Mouse (Mus musculus) gastrocnemius, postnatal 4 days (tissue): ENCODE data around the gene Ikbke. TPM values are rescaled to one million over a fixed set of nuclear protein-coding genes. Genes with fewer than 3 reads are reported as not detected.

Experiments
- DNase-seq, 2 experiments: peaks; one replicate each; pipeline ENCODE4 v3.0.0; 2021 to 2022; ENCODE audit warnings: low spot score in 2 of 2, mixed read lengths in 2 of 2
- total RNA-seq, 2 experiments: library from RNA; stranded (reverse); gene quantifications; 2 replicates each; pipeline ENCODE4 v1.2.3; 2021

Gene Ikbke
- total RNA-seq, 2 experiments from 2014 or later = 7.5 to 7.6 TPM

DNA sequence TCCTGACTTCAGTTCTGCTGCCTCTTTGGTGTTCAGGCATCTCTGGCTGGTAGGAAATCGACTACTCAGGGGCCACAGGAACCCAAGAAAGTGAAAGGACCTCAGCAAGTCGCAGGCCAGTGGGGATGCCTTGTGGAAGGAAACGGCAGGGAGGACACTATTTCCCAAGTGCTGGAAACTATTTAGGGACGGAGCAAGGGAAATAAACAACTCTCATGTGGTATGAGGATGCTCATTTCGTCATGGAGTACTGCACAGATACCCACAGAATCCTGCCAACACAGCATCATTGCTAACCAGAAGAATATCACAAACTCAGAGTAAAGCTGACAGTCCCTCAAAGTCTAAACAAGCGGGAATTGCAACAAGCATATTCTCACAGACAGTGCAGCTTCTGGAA is 36.5 kb downstream of the Ikbke start:
- DNase-seq = no peak

DNA sequence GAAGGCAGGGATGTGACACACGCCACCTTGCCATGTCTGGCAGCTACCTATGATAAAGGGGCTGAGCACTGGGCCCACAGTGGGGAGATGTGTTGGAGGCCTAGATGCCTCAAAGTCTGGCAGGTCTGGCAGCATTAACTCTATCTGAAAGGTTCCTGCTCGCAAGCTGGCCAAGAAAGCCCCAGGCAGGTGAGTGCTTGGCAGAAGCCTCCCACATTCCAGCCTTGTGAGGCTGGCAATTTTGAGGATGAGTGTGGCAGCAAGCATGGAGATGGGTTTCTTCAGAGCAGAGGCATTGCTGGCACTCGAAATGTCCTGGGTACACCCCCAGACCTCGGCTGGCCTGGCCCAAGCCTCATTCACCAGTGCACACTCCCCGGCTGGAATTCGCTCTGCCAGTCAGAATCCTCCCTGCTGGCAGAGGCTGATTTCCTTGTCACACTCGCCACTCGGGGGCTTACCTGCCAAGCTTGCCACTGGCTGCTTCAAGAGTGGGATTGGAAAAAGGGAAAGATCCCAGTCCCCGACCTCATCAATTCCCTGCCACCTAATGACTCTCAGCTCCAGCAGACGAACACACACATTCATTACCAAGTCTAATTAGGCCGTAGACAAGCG is 39.7 kb downstream of the Ikbke start:
- DNase-seq = no peak

DNA sequence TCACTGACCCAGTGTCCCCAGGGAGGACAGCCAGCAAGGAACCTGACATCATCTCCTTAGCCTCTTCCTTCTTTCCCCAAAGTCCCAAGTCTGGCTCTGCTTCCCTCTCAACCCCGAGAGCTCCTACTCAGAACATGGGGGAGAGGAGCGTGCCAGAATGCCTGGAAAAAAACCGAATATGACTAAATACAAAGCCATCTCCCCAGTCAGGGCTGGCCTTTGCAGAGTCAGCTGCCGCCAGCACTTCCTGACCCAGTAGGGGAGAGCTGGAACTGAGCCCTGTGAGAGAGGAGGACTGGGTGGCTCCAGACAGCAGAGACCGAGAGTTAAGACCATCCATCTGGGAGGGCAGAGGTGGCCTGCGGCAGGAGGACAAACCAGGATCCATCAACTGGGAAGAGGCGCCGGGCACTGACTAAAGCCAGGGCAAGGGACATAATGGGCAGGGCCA is 40.5 kb downstream of the Ikbke start:
- DNase-seq = peak; percentile 59 to 80

DNA sequence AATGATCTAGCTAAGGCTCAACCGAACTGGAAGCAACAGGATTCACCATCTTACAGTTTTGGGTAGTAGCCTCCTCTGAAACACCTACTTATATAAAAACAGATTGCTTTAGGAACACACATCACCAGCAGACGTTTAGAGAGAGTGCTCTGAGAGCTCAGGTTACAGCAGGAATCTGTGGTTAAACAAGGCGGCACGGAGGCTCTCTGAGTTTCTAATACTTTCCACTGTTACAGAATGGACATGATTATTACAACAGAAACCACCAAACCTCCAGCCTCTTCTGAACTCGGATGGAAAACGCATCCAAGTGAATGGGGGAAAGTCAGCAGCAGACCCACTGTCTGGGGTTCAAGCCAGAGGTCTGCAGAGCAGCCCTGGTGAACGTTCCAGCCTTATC is 43.3 kb downstream of the Ikbke start:
- no peak for DNase-seq

DNA sequence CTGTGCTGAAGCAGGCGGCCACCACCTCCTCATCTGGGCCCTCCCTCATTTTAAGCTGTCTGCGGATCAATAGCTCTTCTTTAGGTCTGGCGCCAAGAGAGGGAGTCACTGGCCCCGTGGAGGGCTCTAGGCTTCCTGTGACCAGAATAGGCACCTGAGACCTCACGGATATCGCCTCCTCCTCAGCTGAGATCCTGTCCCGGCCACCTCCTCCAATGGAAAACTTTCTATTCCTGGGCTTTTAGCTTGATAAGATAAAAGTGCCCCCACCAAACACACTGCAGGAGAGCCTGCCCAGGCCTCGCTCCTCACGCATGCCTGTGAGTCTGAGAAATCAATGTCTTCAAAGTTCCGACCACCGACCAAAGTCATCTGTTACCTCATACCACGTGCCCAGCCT is 45.9 kb downstream of the Ikbke start:
- DNase-seq = no peak

DNA sequence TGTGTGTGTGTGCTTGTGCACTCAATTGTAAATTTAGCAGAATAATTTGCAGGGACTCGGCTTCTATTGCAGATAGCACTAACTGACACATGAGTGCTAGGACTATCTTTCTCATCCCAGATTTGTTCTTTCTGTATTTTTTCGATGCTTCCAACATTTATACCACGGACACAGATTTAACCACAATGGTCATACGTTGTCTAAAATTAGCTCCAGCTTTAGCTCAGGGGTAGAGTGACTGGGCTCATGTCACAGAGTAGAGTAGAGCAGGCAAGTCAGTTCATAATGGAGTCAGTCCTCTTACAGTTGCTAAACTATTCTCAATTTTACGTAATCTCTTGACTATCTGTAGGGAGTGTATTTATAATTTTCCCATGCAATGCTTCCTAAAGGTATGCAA is 50.7 kb downstream of the Ikbke start:
- no peak for DNase-seq

DNA sequence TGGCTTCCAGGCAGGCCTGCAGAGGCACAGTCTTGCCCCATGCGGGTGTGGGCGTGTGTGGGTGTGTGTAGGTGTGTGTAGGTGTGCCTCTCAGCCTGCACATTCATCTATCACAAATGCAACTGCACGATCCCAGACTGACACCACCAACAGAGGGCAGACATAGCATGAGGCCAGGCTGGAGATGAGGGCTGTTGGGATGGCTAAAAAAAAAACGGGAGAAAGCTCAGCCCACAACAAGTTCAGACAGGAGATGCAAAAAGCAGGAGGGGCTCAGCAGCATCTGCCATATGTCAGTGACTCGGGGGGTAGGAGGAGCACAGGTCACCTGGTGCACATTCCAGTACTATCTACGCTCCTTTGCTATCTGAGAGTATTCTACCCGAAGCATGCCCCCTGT is 51.2 kb downstream of the Ikbke start:
- DNase-seq = no peak

DNA sequence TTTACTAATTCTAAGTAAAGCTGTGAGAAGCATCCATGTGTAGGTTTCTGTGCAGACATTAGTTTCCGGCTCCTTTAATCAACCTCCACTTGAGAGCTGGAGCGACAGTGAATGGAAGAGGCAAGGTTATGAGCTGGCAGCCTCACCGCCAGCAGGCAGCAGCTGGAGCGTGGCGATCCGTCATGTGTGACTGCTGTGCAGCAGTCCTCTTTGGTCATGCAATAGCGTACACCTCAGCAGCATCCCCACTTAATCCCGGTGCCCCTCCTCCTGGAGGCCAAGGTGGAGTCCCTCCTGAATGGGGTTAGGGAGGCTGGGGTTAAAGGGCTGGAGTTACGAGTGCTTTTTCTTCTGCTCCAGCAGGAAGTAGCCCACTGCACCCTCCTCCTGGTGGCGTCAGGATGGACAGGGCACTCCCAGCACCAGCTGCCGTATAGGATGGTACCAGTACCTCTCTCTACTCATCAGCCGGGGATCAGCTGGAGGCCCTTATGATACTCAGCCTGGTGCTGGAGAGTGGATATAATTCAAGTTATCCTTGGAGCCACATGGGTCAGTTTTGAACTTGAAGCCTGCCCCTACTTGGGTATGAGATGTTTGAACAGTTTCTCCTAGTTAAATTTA is 54.4 kb downstream of the Ikbke start:
- DNase-seq = no peak

DNA sequence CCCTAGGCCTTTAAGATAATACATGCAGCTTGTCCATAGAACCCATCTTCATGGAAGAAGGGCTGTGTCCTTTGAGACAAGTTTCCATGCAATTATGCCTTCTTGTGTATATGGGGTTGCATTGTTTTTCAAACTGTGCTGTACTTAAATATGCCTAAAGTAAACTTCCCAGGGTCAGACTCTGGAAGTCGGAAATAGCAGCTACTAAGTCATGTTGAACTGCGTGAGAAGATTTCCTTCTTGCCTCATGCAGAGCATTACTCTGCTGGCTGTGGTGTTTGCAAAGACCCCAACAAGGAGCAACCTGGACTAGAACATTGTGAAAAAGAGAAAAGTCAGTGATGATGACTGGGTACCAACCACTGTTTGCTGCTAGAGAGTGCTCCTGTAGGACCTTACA is 56.1 kb downstream of the Ikbke start:
- no peak for DNase-seq

DNA sequence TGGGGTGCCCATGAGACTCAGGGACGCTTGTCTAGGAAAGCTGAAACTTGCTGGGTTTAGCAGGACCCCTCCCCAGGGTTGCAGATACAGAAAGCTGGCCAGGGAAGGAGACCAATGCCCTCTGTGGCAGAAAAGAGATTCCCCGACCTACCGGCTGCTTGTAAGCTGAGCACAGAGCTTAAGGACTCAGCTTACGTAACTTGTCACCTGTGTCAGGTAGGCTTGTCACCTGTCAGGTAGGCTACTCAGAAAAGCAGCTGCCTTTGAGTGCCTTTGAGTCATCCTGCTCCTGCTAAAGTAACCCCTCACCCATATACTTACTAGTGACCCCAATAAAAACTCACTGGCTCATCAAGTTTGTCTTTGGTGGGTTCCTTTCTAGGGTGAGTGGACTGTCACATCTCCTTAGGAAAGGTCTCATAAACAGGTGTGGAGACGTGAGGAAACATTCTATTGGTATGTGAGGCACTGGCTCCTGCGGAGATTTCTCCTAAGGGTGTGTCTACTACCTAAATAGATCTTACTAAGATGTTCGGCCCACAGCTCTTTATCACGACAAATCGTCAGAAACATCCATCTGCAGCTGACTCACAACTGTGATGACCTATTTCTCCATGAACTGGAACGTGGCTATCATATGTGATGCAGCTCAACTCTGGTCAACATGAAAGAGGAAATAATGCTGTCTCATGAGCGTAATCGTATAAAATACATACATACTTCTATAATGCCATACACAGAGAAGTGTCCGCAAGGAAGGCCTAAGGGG is 57.4 kb downstream of the Ikbke start:
- no peak for DNase-seq

DNA sequence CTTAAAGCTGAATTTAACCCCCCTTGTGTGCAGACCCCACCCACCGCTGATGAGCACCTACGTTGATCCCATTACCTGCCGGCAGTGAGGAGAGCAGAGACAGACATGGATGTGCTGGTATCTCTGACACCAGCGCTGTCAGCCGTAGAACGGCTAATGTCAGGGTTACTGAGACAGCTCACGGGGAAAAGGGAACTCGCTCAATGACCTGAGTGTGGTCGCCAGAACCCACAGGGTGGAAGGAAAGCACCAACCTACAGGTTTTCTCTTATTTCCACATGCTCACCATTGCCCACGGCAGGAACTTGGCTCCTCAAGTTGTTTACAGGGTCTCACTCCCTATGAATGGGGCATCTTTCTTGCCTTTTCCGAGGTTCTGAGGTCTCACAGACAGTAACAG is 60.5 kb downstream of the Ikbke start:
- no peak for DNase-seq

DNA sequence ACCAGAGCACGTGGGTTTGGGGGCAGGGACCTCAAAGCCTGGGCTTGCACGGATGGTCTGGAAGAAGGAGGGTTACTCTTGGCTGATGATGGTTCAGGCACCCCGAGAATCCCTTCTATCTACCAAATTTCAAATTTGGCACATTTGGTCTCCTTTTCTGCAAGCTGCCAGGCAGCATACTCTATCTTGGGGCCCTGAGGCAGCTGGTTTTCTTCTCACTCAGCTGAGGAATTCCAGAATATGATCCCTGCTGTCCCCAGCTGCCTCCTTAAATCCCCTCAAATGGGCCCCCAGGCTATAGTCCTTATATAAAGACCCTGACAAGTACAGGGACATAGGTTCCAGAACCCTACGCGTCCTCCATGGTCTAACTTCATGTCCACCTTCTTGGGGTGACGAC is 66.0 kb downstream of the Ikbke start:
- no peak for DNase-seq

DNA sequence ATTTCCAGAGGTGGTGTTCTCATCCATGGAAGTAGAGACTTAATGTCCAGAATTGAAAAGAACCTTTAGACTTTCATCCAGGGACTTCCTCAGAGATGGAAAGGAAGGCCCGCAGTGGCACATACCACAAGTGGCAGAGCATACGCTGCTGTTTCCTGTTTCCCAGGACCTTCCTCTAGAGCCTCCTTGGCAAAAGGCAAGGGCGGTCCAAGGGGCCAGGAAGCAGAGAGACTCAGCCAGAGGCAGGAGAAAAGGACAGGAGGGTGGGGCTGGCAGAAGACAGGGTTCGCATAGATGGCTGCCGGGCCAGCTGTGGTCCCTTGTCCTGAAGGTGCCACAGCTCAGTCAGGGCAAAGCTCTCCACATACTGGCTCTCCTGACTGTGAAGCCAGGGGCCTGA is 66.5 kb downstream of the Ikbke start:
- DNase-seq = no peak

DNA sequence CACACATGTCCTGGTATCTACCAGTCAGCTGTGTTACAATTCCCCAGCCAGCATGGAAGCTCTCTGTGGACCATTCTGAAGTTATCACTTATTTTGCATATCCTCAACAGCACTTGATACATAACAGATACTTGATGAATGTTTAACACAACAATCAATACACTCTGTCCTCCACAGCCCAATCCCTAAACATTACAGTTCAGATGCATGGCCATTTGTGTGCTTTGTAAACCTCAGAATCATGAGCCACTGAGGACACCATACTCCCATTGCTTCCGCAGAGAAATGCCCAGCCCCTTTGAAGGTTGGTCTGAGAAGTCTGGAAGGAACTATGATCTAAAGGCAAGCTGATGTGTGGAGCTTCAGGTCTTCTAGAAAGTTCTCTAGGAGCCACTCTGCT is 67.8 kb downstream of the Ikbke start:
- DNase-seq = no peak

DNA sequence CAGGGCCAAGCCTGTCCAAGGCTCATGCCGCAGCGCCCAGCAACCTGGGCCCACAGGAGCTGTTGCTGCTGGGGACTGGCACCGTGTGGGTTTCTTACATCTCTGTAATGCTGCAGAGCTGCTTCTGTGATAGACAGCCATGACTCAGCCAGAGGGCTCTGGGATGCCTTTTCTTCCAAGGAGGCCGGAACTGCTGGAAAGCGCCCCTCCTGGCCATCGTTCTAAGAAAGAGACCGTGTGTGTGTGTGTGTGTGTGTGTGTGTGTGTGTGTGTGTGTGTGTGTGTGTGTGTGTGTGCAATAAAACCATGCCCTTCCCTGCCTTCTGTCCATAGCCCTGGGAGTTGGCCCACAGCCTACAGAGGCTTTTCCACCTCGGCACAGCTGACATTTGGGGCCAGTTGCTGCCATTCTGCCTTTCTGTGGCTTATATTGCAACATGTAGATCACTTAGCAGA is 69.4 kb downstream of the Ikbke start:
- DNase-seq = peak in 1 of 2 experiments; percentile 45

DNA sequence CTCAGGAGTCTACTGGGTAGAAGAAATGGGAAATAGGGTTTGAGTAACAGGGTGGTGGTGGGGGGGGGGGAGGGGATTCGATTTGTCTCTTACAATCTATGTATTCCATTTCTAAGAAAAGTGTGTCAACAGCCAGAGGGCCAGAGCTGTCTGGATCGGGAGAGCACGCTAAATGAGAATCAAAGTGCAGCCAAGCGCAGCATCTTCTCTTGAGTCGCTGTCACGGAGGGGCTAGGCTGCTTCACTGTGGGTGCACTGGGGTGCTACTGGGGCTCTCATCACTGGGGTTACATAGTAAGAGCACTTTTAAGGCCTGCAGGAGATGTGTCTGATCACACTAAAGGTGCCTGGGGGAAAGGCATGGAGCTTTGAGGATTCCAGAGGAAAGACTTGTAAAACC is 70.6 kb downstream of the Ikbke start:
- DNase-seq = no peak

DNA sequence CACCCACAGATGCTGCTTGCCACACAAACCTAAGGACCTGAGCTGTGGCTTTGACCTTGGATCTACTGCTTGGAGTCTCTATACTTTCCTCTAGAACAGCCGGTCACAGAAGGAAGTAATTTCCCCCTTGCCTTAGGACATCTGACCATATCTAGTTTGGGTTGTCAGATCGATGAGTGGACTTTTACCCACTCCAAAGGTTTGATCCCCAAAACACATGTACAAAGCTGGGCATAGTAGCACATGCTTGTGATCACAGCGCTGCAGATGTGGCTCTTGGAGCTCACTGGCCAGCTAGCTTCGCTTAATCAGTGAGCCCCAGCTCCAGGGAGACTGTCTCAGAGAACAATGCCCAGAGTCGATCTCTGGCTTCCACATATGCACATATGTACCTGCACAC is 71.3 kb downstream of the Ikbke start:
- DNase-seq = no peak

DNA sequence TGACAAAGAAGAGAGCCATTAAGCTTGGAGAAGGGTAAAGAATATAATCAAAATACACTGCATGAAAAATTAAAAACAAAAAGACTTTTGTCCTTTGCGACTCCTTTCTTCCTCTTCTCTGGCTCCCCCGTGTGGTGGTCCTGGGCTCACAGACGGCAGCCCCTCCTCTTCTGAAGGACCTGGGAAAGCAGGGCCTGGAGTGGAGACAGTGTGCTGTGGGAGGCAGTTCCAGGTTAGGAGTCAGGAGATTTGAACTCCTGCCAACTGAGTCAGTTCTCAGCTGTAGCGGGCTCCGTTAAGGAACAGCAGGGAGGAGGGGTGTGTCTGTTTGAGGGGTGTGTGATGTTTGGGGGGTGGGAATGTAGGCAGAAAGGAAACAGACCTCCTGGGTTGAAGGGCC is 71.9 kb downstream of the Ikbke start:
- peak; percentile 69 to 84 for DNase-seq

DNA sequence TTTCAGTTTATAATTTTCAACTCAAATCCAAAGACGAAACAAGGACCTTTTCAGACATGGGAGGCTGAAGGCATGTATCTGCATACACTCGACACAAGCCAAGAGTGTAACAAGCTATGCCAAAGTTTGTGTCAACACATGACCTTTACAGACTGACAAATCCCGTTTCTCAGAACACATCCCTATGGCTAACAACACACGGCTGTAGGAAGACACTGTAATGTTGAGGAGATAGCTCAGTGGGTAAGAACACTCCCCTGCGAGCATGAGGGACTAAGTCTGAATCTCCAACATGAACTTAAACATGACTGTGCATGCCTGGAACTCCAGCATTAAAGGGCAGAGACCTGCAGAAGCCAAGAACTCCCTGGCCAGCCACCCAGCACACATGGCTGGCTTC is 73.1 kb downstream of the Ikbke start:
- DNase-seq = no peak

DNA sequence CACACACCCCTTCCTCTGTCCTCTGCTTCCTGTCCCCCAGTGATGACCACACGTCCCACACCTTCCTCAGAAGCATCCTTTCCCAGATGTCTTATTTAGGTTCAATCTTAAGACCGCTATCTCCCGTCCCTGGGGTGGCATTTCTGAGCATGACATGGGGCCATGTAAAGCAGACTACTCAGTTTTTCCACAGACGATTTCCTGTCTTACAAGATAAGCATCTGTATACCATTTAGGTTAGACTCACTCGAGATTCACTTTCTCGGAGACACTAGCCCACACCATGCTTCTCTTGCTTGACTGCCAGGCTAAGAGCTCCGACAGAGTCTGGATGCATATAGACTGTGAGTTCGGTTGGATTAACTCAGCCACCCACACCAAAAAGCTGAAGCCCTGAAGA is 74.9 kb downstream of the Ikbke start:
- DNase-seq = no peak
